Mouse (Mus musculus) duodenum, adult 2 months (tissue): Measurements from ENCODE around the gene Lcp2. TPM values are rescaled to one million over a fixed set of nuclear protein-coding genes. Genes with fewer than 3 reads are reported as not detected.

Experiments used
- polyA plus RNA-seq: library from polyadenylated mRNA; depleted of rRNA; stranded (reverse); fragments of >200 nt; gene quantifications from 2 replicates; pipeline ENCODE4 v1.2.3, GENCODE M21; 2012; ENCODE audit warnings: low replicate concordance; rRNA removed

The Lcp2 gene
- 1.7 and 2.1 TPM in 2 replicates for polyA plus RNA-seq

GRCm38 (mm10) chr11:34046767-34047541, at the start of gene Lcp2:
TSS of gene Lcp2 (plus strand) at chr11:34046920.

GRCm38 (mm10) chr11:34098422-34098821, 51.7 kb downstream of the Lcp2 start, which contains the start of gene 4930469K13Rik:
TSS of gene 4930469K13Rik (minus strand) at chr11:34098554.

Other genes with a start within 250 kb of the Lcp2 start
- 0.96 and 3.5 TPM in 2 replicates for gene Kcnmb1, start 83.9 kb upstream of the Lcp2 start, polyA plus RNA-seq
- gene Kcnip1, start 53.8 kb upstream of the Lcp2 start, polyA plus RNA-seq, result 0.42 TPM in 1 of 2 replicates, not detected in the other
- gene 4930469K13Rik, start 51.6 kb downstream of the Lcp2 start, polyA plus RNA-seq, result not detected in 2 replicates
- gene Foxi1, start 161.2 kb downstream of the Lcp2 start, polyA plus RNA-seq, result not detected in 2 replicates